Mouse (Mus musculus): ENCODE measurements at regions not wholly inside any gene's neighbourhood (a gene's known extent, or its start where the extent isn't known, plus 50 kb on each side); places are given as distances from the start of the nearest gene placed in this dataset.

- Histone ChIP-seq H3K27ac (ENCODE audit: insufficient read depth, low read length) (no peak overlapping the region), H3K4me1 (ENCODE audit: control insufficient read depth, insufficient read depth, insufficient read length) (no peaks in the 10 kb centered on the region), H3K36me3 (ENCODE audit: control insufficient read depth, insufficient read depth, low read length) (no peaks in the 10 kb centered on the region), H3K27me3 (ENCODE audit: control insufficient read depth, insufficient read depth, low read length) (no peaks in the 10 kb centered on the region), H3K4me3 (ENCODE audit: extremely low read depth, insufficient read depth, insufficient read length) (no peak overlapping the region)
- 3% methylated on average over 11 of the region's 11 CpGs for WGBS
- TF ChIP-seq CTCF (IDR thresholded peaks at IDR 0.05; ENCODE audit: extremely low read depth, insufficient read depth, insufficient read length, insufficient replicate concordance) (no peak), POLR2A (IDR thresholded peaks at IDR 0.05; ENCODE audit: low read depth, low read length) (no peak)
- DNase-seq (ENCODE audit: low read depth in 1 of 2, low spot score in 2 of 2): no peak
These were observed 136.9 kb upstream of the Adamts18 start for GRCm38 (mm10) chr8:113985471-113985870.

DNA sequence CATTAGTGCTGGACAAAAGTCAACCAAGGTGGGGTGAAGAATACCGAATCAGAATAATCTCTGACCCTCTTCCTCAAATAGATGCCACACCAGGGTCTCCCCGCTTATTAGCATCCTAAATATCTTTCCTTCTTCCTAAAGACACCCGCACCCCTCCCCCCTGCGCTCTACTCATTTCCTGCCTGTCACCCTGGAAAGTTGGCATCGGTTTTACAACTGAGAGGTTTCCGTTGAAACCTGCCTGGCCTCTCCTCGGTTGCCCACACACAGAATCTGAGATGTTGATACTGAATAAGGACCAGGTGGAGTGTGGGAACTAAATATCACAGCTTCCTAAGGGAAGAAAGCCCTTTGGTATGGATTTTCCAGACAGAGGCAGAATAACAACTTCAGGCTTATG lies 137.4 kb upstream of the Adamts18 start:
- TF ChIP-seq CTCF (IDR thresholded peaks at IDR 0.05; ENCODE audit: extremely low read depth, insufficient read depth, insufficient read length, insufficient replicate concordance): no peak
- TF ChIP-seq POLR2A (IDR thresholded peaks at IDR 0.05; ENCODE audit: low read depth, low read length): no peak
- 10% methylated on average over 7 of the region's 7 CpGs for WGBS
- no peak for DNase-seq (ENCODE audit: low read depth in 1 of 2, low spot score in 2 of 2)

DNA sequence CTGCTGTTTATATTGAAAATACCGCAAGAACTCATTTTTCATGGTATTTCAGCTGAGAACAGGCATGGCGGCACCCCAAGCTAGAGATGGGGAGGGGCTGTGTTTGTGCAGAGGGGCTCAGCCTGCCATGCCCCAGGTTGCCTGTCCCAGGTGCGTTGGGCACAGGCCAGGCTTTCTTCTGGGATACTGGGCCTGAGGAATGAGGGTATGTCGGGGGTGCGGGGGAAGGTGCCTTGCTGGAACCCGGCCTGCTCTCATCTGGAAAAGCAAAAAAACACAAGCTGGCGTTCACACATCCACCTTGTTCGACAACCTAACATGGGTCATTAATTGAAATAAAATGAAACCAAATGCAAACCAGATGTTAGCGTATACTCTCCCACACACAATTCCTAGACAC lies 142.2 kb upstream of the Adamts18 start:
- Histone ChIP-seq H3K27me3 (ENCODE audit: control insufficient read depth, insufficient read depth, low read length) (no peaks in the 10 kb centered on the region), H3K36me3 (ENCODE audit: control insufficient read depth, insufficient read depth, low read length) (no peaks in the 10 kb centered on the region), H3K4me1 (ENCODE audit: control insufficient read depth, insufficient read depth, insufficient read length) (no peaks in the 10 kb centered on the region), H3K4me3 (ENCODE audit: extremely low read depth, insufficient read depth, insufficient read length) (no peak overlapping the region), H3K27ac (ENCODE audit: insufficient read depth, low read length) (no peak overlapping the region)
- 88% methylated on average over 9 of the region's 9 CpGs for WGBS
- no peak for DNase-seq (ENCODE audit: low read depth in 1 of 2, low spot score in 2 of 2)
- TF ChIP-seq CTCF (IDR thresholded peaks at IDR 0.05; ENCODE audit: extremely low read depth, insufficient read depth, insufficient read length, insufficient replicate concordance): no peak

More for the DNA sequence above, 137.4 kb upstream of the Adamts18 start:
- H3K27me3 ChIP-seq (ENCODE audit: control insufficient read depth, insufficient read depth, low read length): no peaks in the 10 kb centered on the region
- H3K4me1 ChIP-seq (ENCODE audit: control insufficient read depth, insufficient read depth, insufficient read length): no peaks in the 10 kb centered on the region
- no peak overlapping the region for H3K27ac ChIP-seq (ENCODE audit: insufficient read depth, low read length)
- H3K4me3 ChIP-seq (ENCODE audit: extremely low read depth, insufficient read depth, insufficient read length): no peak overlapping the region
- H3K36me3 ChIP-seq (ENCODE audit: control insufficient read depth, insufficient read depth, low read length): no peaks in the 10 kb centered on the region

DNA sequence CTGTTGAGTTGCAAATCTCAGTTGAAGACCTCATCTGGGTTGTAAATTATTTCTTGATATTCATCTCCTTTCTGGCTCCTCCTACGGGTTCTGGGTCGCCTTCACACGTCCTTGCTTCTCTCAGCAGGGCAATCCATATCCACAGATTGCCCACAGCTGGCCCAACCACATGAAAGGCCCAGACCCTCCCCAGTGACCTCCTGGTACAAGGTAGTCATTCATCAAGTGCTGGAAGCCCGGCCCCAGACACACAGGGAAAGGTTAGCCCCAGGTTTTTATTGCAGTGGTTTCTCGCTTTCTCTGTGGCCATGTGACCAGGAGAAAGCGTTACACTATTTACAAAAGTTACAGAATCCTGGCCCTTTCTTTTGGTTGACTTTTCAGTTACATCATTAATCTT lies 134.5 kb upstream of the Nudt7 start:
- WGBS: 61% methylated on average over 6 of the region's 6 CpGs
- TF ChIP-seq POLR2A (IDR thresholded peaks at IDR 0.05; ENCODE audit: low read depth, low read length): no peak
- TF ChIP-seq CTCF (IDR thresholded peaks at IDR 0.05; ENCODE audit: extremely low read depth, insufficient read depth, insufficient read length, insufficient replicate concordance): no peak
- H3K4me1 ChIP-seq (ENCODE audit: control insufficient read depth, insufficient read depth, insufficient read length): no peaks in the 10 kb centered on the region

GRCm38 (mm10) chr8:114001674-114002073 lies 131.7 kb upstream of the Nudt7 start:
- no peak for TF ChIP-seq POLR2A (IDR thresholded peaks at IDR 0.05; ENCODE audit: low read depth, low read length)
- no peak for TF ChIP-seq CTCF (IDR thresholded peaks at IDR 0.05; ENCODE audit: extremely low read depth, insufficient read depth, insufficient read length, insufficient replicate concordance)
- H3K4me3 ChIP-seq (ENCODE audit: extremely low read depth, insufficient read depth, insufficient read length): no peak overlapping the region
- no peak overlapping the region for H3K27ac ChIP-seq (ENCODE audit: insufficient read depth, low read length)
- H3K36me3 ChIP-seq (ENCODE audit: control insufficient read depth, insufficient read depth, low read length): no peaks in the 10 kb centered on the region
- H3K27me3 ChIP-seq (ENCODE audit: control insufficient read depth, insufficient read depth, low read length): no peaks in the 10 kb centered on the region
- DNase-seq (ENCODE audit: low read depth in 1 of 2, low spot score in 2 of 2): no peak
- 71% methylated on average over 2 of the region's 2 CpGs for WGBS
- H3K4me1 ChIP-seq (ENCODE audit: control insufficient read depth, insufficient read depth, insufficient read length): no peaks in the 10 kb centered on the region

More for the DNA sequence above, 134.5 kb upstream of the Nudt7 start:
- H3K27me3 ChIP-seq (ENCODE audit: control insufficient read depth, insufficient read depth, low read length): no peaks in the 10 kb centered on the region
- no peak overlapping the region for H3K27ac ChIP-seq (ENCODE audit: insufficient read depth, low read length)
- H3K36me3 ChIP-seq (ENCODE audit: control insufficient read depth, insufficient read depth, low read length): no peaks in the 10 kb centered on the region
- DNase-seq (ENCODE audit: low read depth in 1 of 2, low spot score in 2 of 2): no peak
- H3K4me3 ChIP-seq (ENCODE audit: extremely low read depth, insufficient read depth, insufficient read length): no peak overlapping the region

DNA sequence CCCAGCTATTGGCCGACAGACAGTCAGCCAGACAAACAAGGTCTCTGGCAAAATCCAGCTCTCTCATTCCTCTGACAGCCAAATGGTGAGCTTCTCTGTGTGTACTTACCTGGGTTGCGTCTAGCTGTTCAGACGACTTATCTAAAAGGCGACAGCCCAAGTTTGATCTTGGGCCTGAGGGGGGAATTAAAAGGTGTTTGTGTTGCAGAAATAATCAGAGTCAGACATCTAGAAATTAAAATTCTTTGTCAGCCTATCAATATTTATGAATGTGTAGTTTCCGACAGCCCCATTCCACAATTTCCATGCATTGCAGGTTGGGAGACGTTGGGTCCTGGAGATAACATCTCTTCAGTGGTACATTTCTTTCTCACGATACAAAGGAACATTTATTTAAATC lies 128.9 kb upstream of the Nudt7 start:
- no peaks in the 10 kb centered on the region for H3K36me3 ChIP-seq (ENCODE audit: control insufficient read depth, insufficient read depth, low read length)
- no peak overlapping the region for H3K4me3 ChIP-seq (ENCODE audit: extremely low read depth, insufficient read depth, insufficient read length)
- WGBS: 85% methylated on average over 7 of the region's 7 CpGs
- DNase-seq (ENCODE audit: low read depth in 1 of 2, low spot score in 2 of 2): no peak
- no peaks in the 10 kb centered on the region for H3K27me3 ChIP-seq (ENCODE audit: control insufficient read depth, insufficient read depth, low read length)
- H3K27ac ChIP-seq (ENCODE audit: insufficient read depth, low read length): no peak overlapping the region
- no peaks in the 10 kb centered on the region for H3K4me1 ChIP-seq (ENCODE audit: control insufficient read depth, insufficient read depth, insufficient read length)
- TF ChIP-seq POLR2A (IDR thresholded peaks at IDR 0.05; ENCODE audit: low read depth, low read length) (no peak), CTCF (IDR thresholded peaks at IDR 0.05; ENCODE audit: extremely low read depth, insufficient read depth, insufficient read length, insufficient replicate concordance) (no peak)

GRCm38 (mm10) chr8:114006587-114006986 lies 126.8 kb upstream of the Nudt7 start:
- Histone ChIP-seq H3K36me3 (ENCODE audit: control insufficient read depth, insufficient read depth, low read length) (no peaks in the 10 kb centered on the region), H3K27me3 (ENCODE audit: control insufficient read depth, insufficient read depth, low read length) (no peaks in the 10 kb centered on the region), H3K27ac (ENCODE audit: insufficient read depth, low read length) (no peak overlapping the region), H3K4me3 (ENCODE audit: extremely low read depth, insufficient read depth, insufficient read length) (no peak overlapping the region), H3K4me1 (ENCODE audit: control insufficient read depth, insufficient read depth, insufficient read length) (no peaks in the 10 kb centered on the region)
- 66% methylated on average over 5 of the region's 5 CpGs for WGBS
- TF ChIP-seq CTCF (IDR thresholded peaks at IDR 0.05; ENCODE audit: extremely low read depth, insufficient read depth, insufficient read length, insufficient replicate concordance) (no peak), POLR2A (IDR thresholded peaks at IDR 0.05; ENCODE audit: low read depth, low read length) (no peak)
- DNase-seq (ENCODE audit: low read depth in 1 of 2, low spot score in 2 of 2): no peak

All from spleen, adult 2 months (tissue).